Mouse (Mus musculus) neural tube, embryonic 15.5 days (tissue): Measurements from ENCODE around the gene Pak6. TPM values are rescaled to one million over a fixed set of nuclear protein-coding genes. Genes with fewer than 3 reads are reported as not detected.

Experiments used
- ATAC-seq: fragments of 200-750 bp; cut with Nextera tagmentation; 2 replicates; pipeline ENCODE4 v1.8.0; 2017; ENCODE audit warnings: mild to moderate bottlenecking, moderate TSS enrichment, moderate library complexity; ENCODE audit not compliant: low FRiP score
- H3K27ac ChIP-seq: fragments of 300-500 bp; sonication (generic); replicated peaks from 2 replicates; pipeline ENCODE4 v1.5.1; 2015; ENCODE audit warnings: mild to moderate bottlenecking, inconsistent platforms
- H3K27me3 ChIP-seq: fragments of 300-500 bp; sonication (generic); replicated peaks from 2 replicates; pipeline ENCODE4 v1.6.1; 2015; ENCODE audit warnings: inconsistent platforms
- H3K36me3 ChIP-seq: fragments of 300-500 bp; sonication (generic); 2 replicates; pipeline ENCODE4 v1.6.1; 2015; ENCODE audit warnings: inconsistent platforms
- H3K4me1 ChIP-seq: fragments of 300-500 bp; sonication (generic); 2 replicates; pipeline ENCODE4 v1.6.1; 2015; ENCODE audit warnings: inconsistent platforms
- H3K4me2 ChIP-seq: fragments of 300-500 bp; sonication (generic); 2 replicates; pipeline ENCODE4 v1.6.1; 2015; ENCODE audit warnings: inconsistent platforms, mild to moderate bottlenecking, moderate library complexity
- H3K4me3 ChIP-seq: fragments of 300-500 bp; sonication (generic); replicated peaks from 2 replicates; pipeline ENCODE4 v1.5.1; 2015; ENCODE audit warnings: mild to moderate bottlenecking, inconsistent platforms
- H3K9ac ChIP-seq: fragments of 300-500 bp; sonication (generic); replicated peaks from 2 replicates; pipeline ENCODE4 v1.6.1; 2015; ENCODE audit warnings: mild to moderate bottlenecking, inconsistent platforms
- H3K9me3 ChIP-seq: fragments of 300-500 bp; sonication (generic); replicated peaks from 2 replicates; pipeline ENCODE4 v1.6.1; 2016; ENCODE audit warnings: inconsistent platforms
- WGBS: fragments of 180-500 bp; shearing (Covaris S2); methylation state at CpG from one replicate; pipeline ENCODE4 v1.1.7; 2015; ENCODE audit warnings: mixed read lengths; 5-methylcytosine and 5-hydroxymethylcytosine counted together
- polyA plus RNA-seq: library from polyadenylated mRNA; unstranded; fragments of >200 nt; fragmentation: Nextera tagmentation; extraction: Ambion mirVana; gene quantifications from 2 replicates; pipeline ENCODE4 v1.2.1, GENCODE M21; 2015

The Pak6 gene
- polyA plus RNA-seq, 1 experiment from 2014 or later = 42.4 TPM

DNA sequence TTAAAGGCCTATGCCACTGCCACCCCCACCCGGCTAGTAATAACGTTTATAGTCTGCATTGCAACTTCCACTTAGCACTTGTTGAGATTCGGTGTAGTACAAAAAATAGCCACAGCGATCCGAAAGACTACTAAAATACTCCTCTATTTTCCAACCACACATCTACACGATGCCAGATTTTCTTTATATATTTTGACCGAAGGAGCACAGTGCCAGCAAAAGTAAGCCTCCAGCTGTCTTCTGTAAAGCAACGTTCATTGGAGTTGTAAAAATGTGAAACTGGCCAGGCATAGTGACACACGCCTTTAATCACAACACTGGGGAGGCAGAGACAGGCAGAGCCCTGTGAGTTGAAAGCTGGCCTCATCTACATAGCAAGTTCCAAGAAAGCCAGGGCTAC, 78.1 kb downstream of the Pak6 start:
- no peaks in the 10 kb centered on the region for H3K36me3 ChIP-seq
- peaks cover 22% of the 10 kb centered on the region for H3K4me1 ChIP-seq

GRCm38 (mm10) chr2:118743261-118743943, 80.3 kb downstream of the Pak6 start:
- no peak overlapping the region for H3K27ac ChIP-seq
- ATAC-seq = no peak
- peaks cover 14% of the 10 kb centered on the region; the same call in 1 of the 2 replicates for H3K27me3 ChIP-seq
- 17% methylated on average over 8 of the region's 8 CpGs for WGBS
- H3K9me3 ChIP-seq = no peaks in the 10 kb centered on the region
- H3K36me3 ChIP-seq = no peaks in the 10 kb centered on the region
- peaks cover 40% of the 10 kb centered on the region for H3K4me1 ChIP-seq
- H3K9ac ChIP-seq = no peak overlapping the region
- H3K4me2 ChIP-seq = no peak overlapping the region
- no peak overlapping the region for H3K4me3 ChIP-seq

More for the DNA sequence above, 78.1 kb downstream of the Pak6 start:
- no peak overlapping the region for H3K27ac ChIP-seq
- 69% methylated on average over 9 of the region's 9 CpGs for WGBS
- ATAC-seq = no peak
- peaks cover 14% of the 10 kb centered on the region; the same call in 1 of the 2 replicates for H3K27me3 ChIP-seq
- H3K9ac ChIP-seq = no peak overlapping the region
- H3K4me2 ChIP-seq = no peak overlapping the region
- H3K9me3 ChIP-seq = no peaks in the 10 kb centered on the region
- H3K4me3 ChIP-seq = no peak overlapping the region

GRCm38 (mm10) chr2:118744621-118745020, 81.5 kb downstream of the Pak6 start:
- ATAC-seq = no peak
- no peaks in the 10 kb centered on the region for H3K36me3 ChIP-seq
- H3K9ac ChIP-seq = no peak overlapping the region
- WGBS = 6% methylated on average over 7 of the region's 7 CpGs
- peak overlapping the region; percentile 89 for H3K4me2 ChIP-seq
- H3K27me3 ChIP-seq = peaks cover 14% of the 10 kb centered on the region; the same call in 1 of the 2 replicates
- no peaks in the 10 kb centered on the region for H3K9me3 ChIP-seq
- H3K4me3 ChIP-seq = peak overlapping the region; percentile 62
- no peak overlapping the region for H3K27ac ChIP-seq
- H3K4me1 ChIP-seq = peaks cover 53% of the 10 kb centered on the region

DNA sequence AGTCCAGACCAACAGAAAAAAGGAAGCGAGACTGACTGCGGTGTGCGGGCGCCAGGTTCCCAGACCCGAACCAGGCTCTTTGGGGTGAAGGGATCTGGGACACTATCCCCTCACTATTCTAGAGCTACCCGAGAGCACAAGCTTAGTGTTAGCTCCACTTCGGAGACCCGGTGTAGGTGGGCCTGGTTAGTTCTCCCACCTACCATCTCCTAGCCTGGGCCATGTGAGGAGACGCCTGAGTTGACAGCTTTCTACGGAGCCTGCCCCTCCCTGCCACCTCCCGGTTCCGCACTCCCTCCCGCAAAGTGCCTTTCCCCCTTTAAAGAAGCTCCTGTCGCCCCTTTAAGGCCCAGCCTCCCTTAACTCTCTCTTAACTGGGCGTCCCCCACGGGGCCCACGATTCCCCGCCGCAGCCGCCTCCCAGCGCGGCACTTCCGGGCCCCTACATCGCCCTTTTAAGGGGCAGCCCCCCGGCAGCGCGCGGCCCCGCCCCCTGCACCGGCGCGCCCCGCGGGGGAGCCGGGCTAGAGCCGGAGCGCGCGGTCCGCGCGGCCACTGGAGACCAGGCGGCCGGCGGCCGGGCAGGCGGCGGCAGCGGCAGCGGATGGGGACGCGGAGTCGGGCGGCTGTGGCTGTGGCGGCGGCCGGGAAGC, 82.3 kb downstream of the Pak6 start, which contains the start of gene Inafm2:
TSS of gene Inafm2 (plus strand) at position 527 of the 653 bp plus-strand sequence.
- Histone ChIP-seq H3K27me3 (peaks cover 14% of the 10 kb centered on the region; the same call in 1 of the 2 replicates), H3K27ac (peak within 1 kb of the TSS; percentile 64), H3K9ac (peak within 1 kb of the TSS; percentile 71), H3K4me1 (peaks cover 60% of the 10 kb centered on the region), H3K36me3 (no peaks in the 10 kb centered on the region; the same call in 1 of the 2 replicates), H3K9me3 (no peaks in the 10 kb centered on the region), H3K4me3 (peak within 1 kb of the TSS; percentile 62), H3K4me2 (peak within 1 kb of the TSS; percentile 89)
- ATAC-seq = peak; percentile 91
- under 1% methylated on average over 40 of the region's 57 CpGs for WGBS

- peak; percentile 70 for ATAC-seq
- peak overlapping the region; percentile 71 for H3K9ac ChIP-seq
- H3K9me3 ChIP-seq = no peaks in the 10 kb centered on the region
- H3K27ac ChIP-seq = peak overlapping the region; percentile 64
- peaks cover 14% of the 10 kb centered on the region; the same call in 1 of the 2 replicates for H3K27me3 ChIP-seq
- H3K4me1 ChIP-seq = peaks cover 64% of the 10 kb centered on the region
- peak overlapping the region; percentile 62 for H3K4me3 ChIP-seq
- under 1% methylated on average over 89 of the region's 113 CpGs for WGBS
- no peaks in the 10 kb centered on the region; the same call in 1 of the 2 replicates for H3K36me3 ChIP-seq
- H3K4me2 ChIP-seq = peak overlapping the region; percentile 89
Observed at GRCm38 (mm10) chr2:118745915-118746901, 83.1 kb downstream of the Pak6 start.

DNA sequence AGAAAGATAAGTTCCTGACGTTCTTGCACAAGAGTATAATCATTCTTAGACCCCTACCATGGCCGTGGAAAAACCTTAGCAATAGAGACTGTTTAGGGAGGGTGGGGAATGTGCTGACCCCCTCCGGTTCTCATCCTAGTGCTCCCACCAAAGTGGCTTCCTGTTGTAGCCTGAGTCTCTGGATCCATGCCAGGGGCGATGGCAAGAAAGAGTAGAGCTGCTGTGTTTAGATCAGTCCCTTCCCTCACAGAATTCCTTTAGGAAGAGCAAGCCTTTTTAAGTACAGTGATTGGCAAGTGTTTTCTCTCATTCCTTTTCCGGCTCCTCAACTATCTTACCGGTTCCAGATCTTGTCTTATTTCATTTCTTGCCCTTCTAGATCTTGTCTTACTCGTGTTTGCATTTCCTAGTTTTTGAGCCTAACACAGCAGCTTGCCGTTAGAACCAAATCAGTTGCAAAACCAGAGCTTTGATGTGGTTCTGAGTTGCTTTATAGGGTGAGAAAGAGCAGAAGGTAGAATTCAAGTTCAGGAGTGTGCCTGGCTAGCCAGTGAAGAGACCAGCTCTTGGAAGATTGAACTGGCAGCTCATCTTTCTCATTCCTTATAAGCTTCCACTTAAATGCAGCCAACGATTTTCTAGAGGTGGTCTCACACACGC, 84.3 kb downstream of the Pak6 start:
- H3K4me2 ChIP-seq = peak overlapping the region; percentile 89
- H3K36me3 ChIP-seq = no peaks in the 10 kb centered on the region; the same call in 1 of the 2 replicates
- H3K4me1 ChIP-seq = peaks cover 65% of the 10 kb centered on the region
- no peak for ATAC-seq
- no peaks in the 10 kb centered on the region for H3K9me3 ChIP-seq
- H3K4me3 ChIP-seq = peak overlapping the region; percentile 62
- H3K27ac ChIP-seq = no peak overlapping the region; the same call in 1 of the 2 replicates
- H3K27me3 ChIP-seq = peaks cover 12% of the 10 kb centered on the region; the same call in 1 of the 2 replicates
- H3K9ac ChIP-seq = peak overlapping the region; percentile 71
- 34% methylated on average over 10 of the region's 10 CpGs for WGBS

Other genes with a start within 250 kb of the Pak6 start
- 317 and 351 TPM in 2 replicates for gene Srp14, start 183.6 kb upstream of the Pak6 start, polyA plus RNA-seq
- 2.0 and 3.6 TPM in 2 replicates for gene Bmf, start 113.6 kb upstream of the Pak6 start, polyA plus RNA-seq
- gene Bub1b, start 65.1 kb upstream of the Pak6 start, polyA plus RNA-seq = 7.0 and 26.4 TPM in 2 replicates
- not detected in 2 replicates for gene Ankrd63, start 40.7 kb downstream of the Pak6 start, polyA plus RNA-seq
- 1.0 and 2.2 TPM in 2 replicates for gene Plcb2, start 65.1 kb downstream of the Pak6 start, polyA plus RNA-seq
- gene Inafm2, start 82.5 kb downstream of the Pak6 start, polyA plus RNA-seq = 22.0 and 23.5 TPM in 2 replicates
- gene Ccdc9b, start 99.4 kb downstream of the Pak6 start, polyA plus RNA-seq = 0.97 and 1.2 TPM in 2 replicates
- 1.2 TPM in 1 of 2 replicates, not detected in the other for gene Phgr1, start 109.5 kb downstream of the Pak6 start, polyA plus RNA-seq
- gene Disp2, start 116.4 kb downstream of the Pak6 start, polyA plus RNA-seq = 65.4 and 75.6 TPM in 2 replicates
- gene Knstrn, start 150.7 kb downstream of the Pak6 start, polyA plus RNA-seq = 14.8 and 30.3 TPM in 2 replicates
- 51.9 and 59.4 TPM in 2 replicates for gene Ivd, start 198.7 kb downstream of the Pak6 start, polyA plus RNA-seq
- gene Bahd1, start 237.1 kb downstream of the Pak6 start, polyA plus RNA-seq = 8.5 TPM in 2 replicates